Mouse (Mus musculus) layer of hippocampus, postnatal 10 days (tissue): ENCODE data around the gene Gpx1. TPM values are rescaled to one million over a fixed set of nuclear protein-coding genes. Genes with fewer than 3 reads are reported as not detected.

Source experiments
- total RNA-seq, 2 experiments: library from RNA; stranded (reverse); gene quantifications; 2 replicates each; pipeline ENCODE4 v1.2.3; 2021

Gpx1 gene
- total RNA-seq, 2 experiments from 2014 or later: 63.6 to 67.8 TPM

Other genes starting within 250 kb of the Gpx1 start
- gene Apeh, start 244.3 kb upstream of the Gpx1 start, total RNA-seq: 10 to 100 TPM; 41.0 to 46.7 TPM
- 100 to 1,000 TPM; 129 to 137 TPM for gene Bsn, start 148.5 kb upstream of the Gpx1 start, total RNA-seq
- gene Dag1, start 74.9 kb upstream of the Gpx1 start, total RNA-seq: 100 to 1,000 TPM; 132 to 136 TPM
- gene Nicn1, start 48.5 kb upstream of the Gpx1 start, total RNA-seq: 10 to 100 TPM; 86.6 to 92.6 TPM
- gene Amt, start 42.0 kb upstream of the Gpx1 start, total RNA-seq: 10 to 100 TPM; 24.6 to 26.5 TPM
- gene Rhoa, start 32.8 kb upstream of the Gpx1 start, total RNA-seq: 100 to 1,000 TPM; 212 to 222 TPM
- gene Tcta, start 32.7 kb upstream of the Gpx1 start, total RNA-seq: 10 to 100 TPM; 44.8 to 46.9 TPM
- 100 to 1,000 TPM; 121 to 132 TPM for gene Usp4, start 8.9 kb downstream of the Gpx1 start, total RNA-seq
- 1 to 10 TPM; 1.9 to 2.5 TPM for gene 1700102P08Rik, start 53.9 kb downstream of the Gpx1 start, total RNA-seq
- under 1 TPM; 0.11 to 0.23 TPM for gene Ccdc36, start 89.6 kb downstream of the Gpx1 start, total RNA-seq
- gene BC048562, start 97.6 kb downstream of the Gpx1 start, total RNA-seq: not detected
- 10 to 100 TPM; 33.6 to 34.1 TPM for gene Ccdc71, start 121.6 kb downstream of the Gpx1 start, total RNA-seq
- 10 to 100 TPM; 20.7 to 22.7 TPM for gene Klhdc8b, start 122.7 kb downstream of the Gpx1 start, total RNA-seq
- gene Lamb2, start 140.8 kb downstream of the Gpx1 start, total RNA-seq: 10 to 100 TPM; 36.9 to 39.4 TPM
- 100 to 1,000 TPM; 119 to 125 TPM for gene Usp19, start 151.7 kb downstream of the Gpx1 start, total RNA-seq
- 10 to 100 TPM; 95.3 to 97.3 TPM for gene Qars, start 168.8 kb downstream of the Gpx1 start, total RNA-seq
- gene Qrich1, start 177.9 kb downstream of the Gpx1 start, total RNA-seq: 100 to 1,000 TPM; 121 to 129 TPM
- gene Impdh2, start 221.4 kb downstream of the Gpx1 start, total RNA-seq: 10 to 100 TPM; 78.2 to 83.9 TPM
- 10 to 100 TPM; 59.6 to 63.4 TPM for gene Ndufaf3, start 228.5 kb downstream of the Gpx1 start, total RNA-seq
- gene Dalrd3, start 231.0 kb downstream of the Gpx1 start, total RNA-seq: 10 to 100 TPM; 74.3 to 83.8 TPM
- gene Wdr6, start 239.8 kb downstream of the Gpx1 start, total RNA-seq: 100 to 1,000 TPM; 239 to 247 TPM